ENCODE assay signal across 21 mouse cellular contexts in the genomic region with DNA sequence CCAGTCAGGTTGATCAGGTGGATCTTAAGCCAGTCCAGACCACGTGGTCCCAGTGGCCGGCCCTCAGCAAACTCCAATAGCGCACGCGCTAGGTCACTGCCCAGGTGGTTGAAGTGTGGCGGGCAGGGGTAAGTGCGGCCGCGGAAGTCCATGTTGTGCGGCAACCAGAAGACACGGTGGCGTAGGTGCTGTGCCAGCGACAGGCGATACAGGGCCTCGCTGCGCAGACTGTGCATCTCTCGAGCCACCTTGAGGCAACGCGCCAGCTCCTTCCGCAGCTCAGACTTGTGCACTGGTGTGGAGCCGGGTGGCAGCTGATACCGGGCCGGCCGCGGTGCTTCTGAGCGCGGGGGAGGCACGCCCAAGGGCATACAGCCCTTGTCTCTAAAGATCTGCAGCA. TPM values are rescaled to one million over a fixed set of nuclear protein-coding genes. Genes with fewer than 3 reads are reported as not detected.
DNase-seq lines count a peak whose midpoint lies in the region; ATAC-seq and TF ChIP-seq lines count a peak whose summit lies in the region.
"Had no signal": no experiment of that assay in that cellular context is flagged by ENCODE, and none has a peak within 500 bp of the region (broad histone marks: within the 10 kb centered on the region; RNA-seq: fewer than 3 reads in every experiment).

No protein-coding gene starts in this region.

- H3K9me3 ChIP-seq in heart, embryonic 10.5 days = peaks cover 61% of the 10 kb centered on the region
- peaks cover 30% of the 10 kb centered on the region for H3K9me3 ChIP-seq in limb, embryonic 10.5 days (replicated peaks)
- H3K9me3 ChIP-seq in hindbrain, postnatal 0 days (ENCODE audit: low read length) = peaks cover 7% of the 10 kb centered on the region; the same call in 1 of the 2 replicates
- H3K9me3 ChIP-seq in hindbrain, embryonic 13.5 days = peaks cover 38% of the 10 kb centered on the region

- peaks cover 98% of the 10 kb centered on the region for H3K36me3 ChIP-seq in heart, embryonic 10.5 days
- peaks cover 98% of the 10 kb centered on the region for H3K36me3 ChIP-seq in limb, embryonic 10.5 days
- peaks cover 68% of the 10 kb centered on the region for H3K36me3 ChIP-seq in hindbrain, postnatal 0 days (ENCODE audit: insufficient read depth, low read length)
- H3K36me3 ChIP-seq in hindbrain, embryonic 13.5 days = peaks cover 99% of the 10 kb centered on the region

- peaks cover 38% of the 10 kb centered on the region for H3K27me3 ChIP-seq in heart, embryonic 10.5 days (ENCODE audit: insufficient read depth, poor library complexity, severe bottlenecking)
- peaks cover 35% of the 10 kb centered on the region for H3K27me3 ChIP-seq in limb, embryonic 10.5 days (ENCODE audit: low read depth, poor library complexity, severe bottlenecking)
- no peaks in the 10 kb centered on the region for H3K27me3 ChIP-seq in hindbrain, postnatal 0 days (ENCODE audit: insufficient read depth, low read length)
- H3K27me3 ChIP-seq in hindbrain, embryonic 13.5 days = peaks cover 23% of the 10 kb centered on the region

- H3K4me1 ChIP-seq in heart, embryonic 10.5 days = peaks cover 11% of the 10 kb centered on the region
- H3K4me1 ChIP-seq in limb, embryonic 10.5 days = peaks cover 11% of the 10 kb centered on the region
- no peaks in the 10 kb centered on the region for H3K4me1 ChIP-seq in hindbrain, postnatal 0 days (ENCODE audit: insufficient read depth, low read length)
- H3K4me1 ChIP-seq in hindbrain, embryonic 13.5 days (replicated peaks) = no peaks in the 10 kb centered on the region
- H3K4me1 ChIP-seq: embryonic facial prominence, embryonic 13.5 days had no signal

- 0 out of 2 replicates have a peak overlapping the region, but pooled peaks have one; percentile 12 for H3K4me3 ChIP-seq in heart, embryonic 10.5 days
- peak overlapping the region; percentile 3; the same call in 1 of the 2 replicates for H3K4me3 ChIP-seq in limb, embryonic 10.5 days
- H3K4me3 ChIP-seq in hindbrain, postnatal 0 days (ENCODE audit: low read length) = no peak overlapping the region
- H3K4me3 ChIP-seq in hindbrain, embryonic 13.5 days = no peak overlapping the region
- H3K4me3 ChIP-seq: forebrain, embryonic 12.5 days had no signal

- intact Hi-C loops in heart, postnatal 10 days (cut with DNase I) = no loop called here

- H3K4me2 ChIP-seq in hindbrain, postnatal 0 days (ENCODE audit: low read depth, low read length) = no peak overlapping the region
- H3K4me2 ChIP-seq in hindbrain, embryonic 13.5 days = no peak overlapping the region
- H3K4me2 ChIP-seq: embryonic facial prominence, embryonic 13.5 days; forebrain, embryonic 12.5 days; hindbrain, embryonic 14.5 days had no signal

- no peak overlapping the region for H3K27ac ChIP-seq in heart, embryonic 10.5 days
- H3K27ac ChIP-seq in limb, embryonic 10.5 days = no peak overlapping the region
- H3K27ac ChIP-seq in hindbrain, postnatal 0 days = no peak overlapping the region
- no peak overlapping the region for H3K27ac ChIP-seq in hindbrain, embryonic 13.5 days
- H3K27ac ChIP-seq: embryonic facial prominence, embryonic 13.5 days; forebrain, embryonic 12.5 days; hindbrain, embryonic 14.5 days had no signal

- 96% methylated on average over 28 of the region's 28 CpGs for WGBS in heart, embryonic 10.5 days
- 96% methylated on average over 28 of the region's 28 CpGs for WGBS in limb, embryonic 10.5 days
- 97% methylated on average over 28 of the region's 28 CpGs for WGBS in hindbrain, postnatal 0 days
- 96% methylated on average over 28 of the region's 28 CpGs for WGBS in hindbrain, embryonic 13.5 days

- TF ChIP-seq CTCF in hindbrain, postnatal 0 days (IDR thresholded peaks at IDR 0.05; ENCODE audit: low read depth) = no peak

- DNase-seq in heart, embryonic 10.5 days (ENCODE audit: low spot score) = no peak
- DNase-seq in heart, postnatal 10 days = no peak
- DNase-seq in ES-CJ7 (ENCODE audit: low read depth, low spot score) = peak; percentile 56
- DNase-seq in limb, embryonic 10.5 days (ENCODE audit: low spot score) = no peak
- no peak for DNase-seq in hindbrain, postnatal 0 days (ENCODE audit: low spot score)
- DNase-seq in urinary bladder, postnatal 14 days (ENCODE audit: low spot score) = no peak
- DNase-seq: adrenal gland, postnatal 14 days; cerebellum, adult 11-12 months; cerebellum, adult 9-11 months; cerebellum, postnatal 36 days; gastrocnemius, postnatal 14 days; heart, postnatal 14 days had no signal

- no peak overlapping the region for H3K9ac ChIP-seq in hindbrain, postnatal 0 days (replicated peaks; ENCODE audit: low read length)
- no peak overlapping the region for H3K9ac ChIP-seq in hindbrain, embryonic 13.5 days
- H3K9ac ChIP-seq: embryonic facial prominence, embryonic 13.5 days; forebrain, embryonic 12.5 days; hindbrain, embryonic 14.5 days had no signal

- no peak for ATAC-seq in hindbrain, postnatal 0 days
- no peak for ATAC-seq in hindbrain, embryonic 13.5 days (ENCODE audit: low FRiP score)
- ATAC-seq: activated CD4-positive, CD25-positive, alpha-beta regulatory T cell, adult 4 months; forebrain, embryonic 16.5 days; inflammation-experienced regulatory T-cells, adult 6 months had no signal

RNA-seq across cellular contexts. Expression of a gene that starts 7.1 kb away (rescaled TPM):
- polyA plus RNA-seq in heart, embryonic 10.5 days (2016; fragmentation: Nextera tagmentation; extraction: Ambion mirVana) = 39.8 and 42.5 TPM in 2 replicates
- total RNA-seq in heart, postnatal 10 days (2021) = 10 to 100 TPM; 36.3 to 54.4 TPM
- 58.6 and 61.2 TPM in 2 replicates for polyA plus RNA-seq in limb, embryonic 10.5 days (2016; fragmentation: Nextera tagmentation; extraction: Ambion mirVana)
- 30.4 and 36.5 TPM in 2 replicates for total RNA-seq in hindbrain, postnatal 0 days (2014; rRNA removed)
- 29.7 and 32.6 TPM in 2 replicates for polyA plus RNA-seq in hindbrain, postnatal 0 days (2015; fragmentation: Nextera tagmentation; extraction: Ambion mirVana)
- 37.1 and 42.4 TPM in 2 replicates for polyA plus RNA-seq in hindbrain, embryonic 13.5 days (2015; fragmentation: Nextera tagmentation; extraction: Ambion mirVana)

RNA-seq across cellular contexts. Expression of a gene that starts 15.6 kb away (rescaled TPM):
- 0.11 and 0.16 TPM in 2 replicates for polyA plus RNA-seq in heart, embryonic 10.5 days (2016; fragmentation: Nextera tagmentation; extraction: Ambion mirVana)
- not detected for total RNA-seq in heart, postnatal 10 days (2021)
- polyA plus RNA-seq in limb, embryonic 10.5 days (2016; fragmentation: Nextera tagmentation; extraction: Ambion mirVana) = 0.28 and 0.65 TPM in 2 replicates
- total RNA-seq in hindbrain, postnatal 0 days (2014; rRNA removed) = 1.3 and 2.2 TPM in 2 replicates
- 3.8 and 5.1 TPM in 2 replicates for polyA plus RNA-seq in hindbrain, postnatal 0 days (2015; fragmentation: Nextera tagmentation; extraction: Ambion mirVana)
- polyA plus RNA-seq in hindbrain, embryonic 13.5 days (2015; fragmentation: Nextera tagmentation; extraction: Ambion mirVana) = 1.00 and 2.1 TPM in 2 replicates
- total RNA-seq: adrenal gland, postnatal 14 days; gastrocnemius, postnatal 14 days; granulocyte monocyte progenitor cell, adult 5-6 weeks; heart, postnatal 14 days; hematopoietic stem cell, adult 5-6 weeks had no signal
- polyA plus RNA-seq: activated CD4-positive, CD25-positive, alpha-beta regulatory T cell, adult 4 months had no signal

RNA-seq across cellular contexts. Expression of a gene that starts 22.8 kb away (rescaled TPM):
- not detected in 2 replicates for polyA plus RNA-seq in heart, embryonic 10.5 days (2016; fragmentation: Nextera tagmentation; extraction: Ambion mirVana)
- total RNA-seq in heart, postnatal 10 days (2021) = 10 to 100 TPM; 22.6 to 27.6 TPM
- 0.04 TPM in 1 of 2 replicates, not detected in the other for polyA plus RNA-seq in limb, embryonic 10.5 days (2016; fragmentation: Nextera tagmentation; extraction: Ambion mirVana)
- 92.6 and 101 TPM in 2 replicates for total RNA-seq in hindbrain, postnatal 0 days (2014; rRNA removed)
- 5.5 and 6.6 TPM in 2 replicates for polyA plus RNA-seq in hindbrain, postnatal 0 days (2015; fragmentation: Nextera tagmentation; extraction: Ambion mirVana)
- polyA plus RNA-seq in hindbrain, embryonic 13.5 days (2015; fragmentation: Nextera tagmentation; extraction: Ambion mirVana) = 0.43 and 0.64 TPM in 2 replicates
- total RNA-seq: hematopoietic stem cell, adult 5-6 weeks had no signal
- polyA plus RNA-seq: activated CD4-positive, CD25-positive, alpha-beta regulatory T cell, adult 4 months; inflammation-experienced regulatory T-cells, adult 6 months had no signal

RNA-seq across cellular contexts. Expression of a gene that starts 27.5 kb away (rescaled TPM):
- polyA plus RNA-seq in heart, embryonic 10.5 days (2016; fragmentation: Nextera tagmentation; extraction: Ambion mirVana) = 84.4 and 113 TPM in 2 replicates
- total RNA-seq in heart, postnatal 10 days (2021) = 10 to 100 TPM; 31.8 to 34.4 TPM
- polyA plus RNA-seq in limb, embryonic 10.5 days (2016; fragmentation: Nextera tagmentation; extraction: Ambion mirVana) = 141 and 151 TPM in 2 replicates
- 112 and 120 TPM in 2 replicates for total RNA-seq in hindbrain, postnatal 0 days (2014; rRNA removed)
- polyA plus RNA-seq in hindbrain, postnatal 0 days (2015; fragmentation: Nextera tagmentation; extraction: Ambion mirVana) = 108 and 119 TPM in 2 replicates
- 87.9 and 90.7 TPM in 2 replicates for polyA plus RNA-seq in hindbrain, embryonic 13.5 days (2015; fragmentation: Nextera tagmentation; extraction: Ambion mirVana)

RNA-seq across cellular contexts. Expression of a gene that starts 34.9 kb away (rescaled TPM):
- 1,251 and 1,319 TPM in 2 replicates for polyA plus RNA-seq in heart, embryonic 10.5 days (2016; fragmentation: Nextera tagmentation; extraction: Ambion mirVana)
- total RNA-seq in heart, postnatal 10 days (2021) = 1,000 to 10,000 TPM; 1,161 to 1,276 TPM
- 642 and 664 TPM in 2 replicates for polyA plus RNA-seq in limb, embryonic 10.5 days (2016; fragmentation: Nextera tagmentation; extraction: Ambion mirVana)
- total RNA-seq in hindbrain, postnatal 0 days (2014; rRNA removed) = 1,127 and 1,151 TPM in 2 replicates
- 1,243 and 1,259 TPM in 2 replicates for polyA plus RNA-seq in hindbrain, postnatal 0 days (2015; fragmentation: Nextera tagmentation; extraction: Ambion mirVana)
- polyA plus RNA-seq in hindbrain, embryonic 13.5 days (2015; fragmentation: Nextera tagmentation; extraction: Ambion mirVana) = 690 and 717 TPM in 2 replicates

Comparison
In these comparisons a context has a peak if more than half of its experiments do, and no peak if none do; other contexts are left out.
1. H3K4me3 ChIP-seq: peak in heart, embryonic 10.5 days (single experiment) and limb, embryonic 10.5 days (single experiment); none in hindbrain, postnatal 0 days (single experiment) and hindbrain, embryonic 13.5 days (single experiment).